Comparison of ENCODE assay signal across 9 mouse cellular contexts in the genomic region with DNA sequence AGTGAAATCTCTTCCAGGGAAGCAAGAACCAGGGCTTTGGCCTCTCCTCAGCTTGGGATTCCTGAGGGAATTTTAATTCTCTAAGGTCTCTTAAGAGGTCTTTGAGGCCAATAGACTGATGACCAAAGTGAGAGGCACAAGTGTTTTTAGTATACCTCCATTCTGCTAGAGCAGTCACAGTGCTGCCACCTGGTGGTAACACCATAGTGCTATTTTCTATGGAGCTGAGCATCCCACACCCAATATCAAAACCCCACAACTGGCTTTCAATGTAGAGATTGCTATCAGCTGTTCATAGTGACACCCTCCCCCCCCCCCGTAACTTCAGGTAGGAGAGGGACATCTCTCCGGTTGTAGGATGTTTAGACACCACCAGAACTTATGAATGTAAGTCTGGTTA. TPM values are rescaled to one million over a fixed set of nuclear protein-coding genes. Genes with fewer than 3 reads are reported as not detected.
A peak's percentile ranks its signal among the peaks of the same experiment; 100 is the strongest.
DNase-seq lines count a peak whose midpoint lies in the region; ATAC-seq lines count a peak whose summit lies in the region.
"Had no signal": no experiment of that assay in that cellular context is flagged by ENCODE, and none has a peak within 500 bp of the region (broad histone marks: within the 10 kb centered on the region; RNA-seq: fewer than 3 reads in every experiment).

No protein-coding gene starts in this region.

- H3K4me3 ChIP-seq in kidney, embryonic 14.5 days (ENCODE audit: low read length) = no peak overlapping the region
- H3K4me3 ChIP-seq: embryonic facial prominence, embryonic 15.5 days had no signal

- H3K4me2 ChIP-seq in kidney, embryonic 14.5 days (replicated peaks; ENCODE audit: low read depth, low read length) = no peak overlapping the region
- H3K4me2 ChIP-seq: embryonic facial prominence, embryonic 15.5 days had no signal

- ATAC-seq in kidney, embryonic 14.5 days (ENCODE audit: low FRiP score, low TSS enrichment) = no peak

- 15% methylated on average over 2 of the region's 2 CpGs for WGBS in kidney, embryonic 14.5 days

- H3K9ac ChIP-seq in kidney, embryonic 14.5 days (ENCODE audit: low read depth, low read length) = no peak overlapping the region
- H3K9ac ChIP-seq: embryonic facial prominence, embryonic 15.5 days had no signal

- H3K9me3 ChIP-seq in kidney, embryonic 14.5 days (ENCODE audit: control insufficient read depth, low read length) = no peaks in the 10 kb centered on the region
- H3K9me3 ChIP-seq: embryonic facial prominence, embryonic 15.5 days had no signal

- H3K36me3 ChIP-seq in kidney, embryonic 14.5 days (ENCODE audit: control insufficient read depth, insufficient read depth, low read length) = no peaks in the 10 kb centered on the region
- H3K36me3 ChIP-seq: embryonic facial prominence, embryonic 15.5 days had no signal

- DNase-seq in kidney, adult 11 months = peak; percentile 45
- peak; percentile 84 for DNase-seq in adrenal gland, postnatal 14 days
- DNase-seq in embryo, embryonic 11.5 days (ENCODE audit: low read depth, low spot score) = peak; percentile 62
- peak; percentile 84 for DNase-seq in heart, postnatal 4 days
- peak; percentile 10 to 60 for DNase-seq in left cerebral cortex, adult 8-10 months (ENCODE audit: low spot score in 2 of 2)
- DNase-seq in natural killer cell, adult 2 months (ENCODE audit: low spot score in 2 of 2) = peak; percentile 56 to 73
- peak; percentile 18 for DNase-seq in telencephalon, adult 2 months (ENCODE audit: low read depth, low spot score)

- no peaks in the 10 kb centered on the region for H3K4me1 ChIP-seq in kidney, embryonic 14.5 days (ENCODE audit: control insufficient read depth, insufficient read depth, low read length)
- H3K4me1 ChIP-seq: embryonic facial prominence, embryonic 15.5 days had no signal

- H3K27ac ChIP-seq in kidney, embryonic 14.5 days (ENCODE audit: low read depth, low read length) = no peak overlapping the region
- H3K27ac ChIP-seq: embryonic facial prominence, embryonic 15.5 days had no signal

- no peaks in the 10 kb centered on the region for H3K27me3 ChIP-seq in kidney, embryonic 14.5 days (ENCODE audit: control insufficient read depth, insufficient read depth, low read length)

RNA-seq across cellular contexts. Expression of gene Trim31, which starts 16.2 kb away (rescaled TPM):
- polyA plus RNA-seq in kidney, embryonic 14.5 days (2014; fragmentation: Nextera tagmentation; extraction: Ambion mirVana) = not detected in 2 replicates
- not detected in 2 replicates for total RNA-seq in adrenal gland, postnatal 14 days (2021)
- total RNA-seq in heart, postnatal 4 days (2021) = not detected
- not detected for total RNA-seq in left cerebral cortex, adult 8-10 months (2022)
- polyA plus RNA-seq: embryonic facial prominence, embryonic 15.5 days had no signal

RNA-seq across cellular contexts. Expression of gene Trim40, which starts 24.2 kb away (rescaled TPM):
- not detected in 2 replicates for polyA plus RNA-seq in kidney, embryonic 14.5 days (2014; fragmentation: Nextera tagmentation; extraction: Ambion mirVana)
- total RNA-seq in adrenal gland, postnatal 14 days (2021) = not detected in 2 replicates
- total RNA-seq in heart, postnatal 4 days (2021) = not detected
- total RNA-seq in left cerebral cortex, adult 8-10 months (2022) = under 1 TPM in 1 of 4 experiments, not detected in 3; 0.24 TPM
- polyA plus RNA-seq: embryonic facial prominence, embryonic 15.5 days had no signal

RNA-seq across cellular contexts. Expression of gene Rnf39, which starts 28.6 kb away (rescaled TPM):
- polyA plus RNA-seq in kidney, embryonic 14.5 days (2014; fragmentation: Nextera tagmentation; extraction: Ambion mirVana) = 0.22 and 0.37 TPM in 2 replicates
- total RNA-seq in adrenal gland, postnatal 14 days (2021) = 0.45 and 1.1 TPM in 2 replicates
- total RNA-seq in heart, postnatal 4 days (2021) = under 1 TPM; 0.45 TPM
- total RNA-seq in left cerebral cortex, adult 8-10 months (2022) = 1 to 10 TPM; 5.6 to 8.0 (median 6.5) TPM

RNA-seq across cellular contexts. Expression of gene Ppp1r11, which starts 37.4 kb away (rescaled TPM):
- 125 and 163 TPM in 2 replicates for polyA plus RNA-seq in kidney, embryonic 14.5 days (2014; fragmentation: Nextera tagmentation; extraction: Ambion mirVana)
- total RNA-seq in adrenal gland, postnatal 14 days (2021) = 77.1 and 81.0 TPM in 2 replicates
- total RNA-seq in heart, postnatal 4 days (2021) = 10 to 100 TPM; 56.0 to 61.3 TPM
- total RNA-seq in left cerebral cortex, adult 8-10 months (2022) = 100 to 1,000 TPM; 107 to 144 (median 137) TPM

RNA-seq across cellular contexts. Expression of gene Znrd1, which starts 44.3 kb away (rescaled TPM):
- 97.6 and 130 TPM in 2 replicates for polyA plus RNA-seq in kidney, embryonic 14.5 days (2014; fragmentation: Nextera tagmentation; extraction: Ambion mirVana)
- total RNA-seq in adrenal gland, postnatal 14 days (2021) = 36.5 and 39.8 TPM in 2 replicates
- 10 to 100 TPM; 24.9 to 29.3 TPM for total RNA-seq in heart, postnatal 4 days (2021)
- 10 to 100 TPM; 23.9 to 39.6 (median 33.0) TPM for total RNA-seq in left cerebral cortex, adult 8-10 months (2022)

Comparison
In these comparisons a context has a peak if more than half of its experiments do, and no peak if none do; other contexts are left out.
1. DNase-seq: peak in every context shown above with its lines; median percentile 84 in adrenal gland, postnatal 14 days; 84 in heart, postnatal 4 days; 64 in natural killer cell, adult 2 months; 62 in embryo, embryonic 11.5 days; 45 in kidney, adult 11 months; 35 in left cerebral cortex, adult 8-10 months; 18 in telencephalon, adult 2 months.